Mouse (Mus musculus) CD4-positive helper T cell, adult 2 months (primary cell): ENCODE measurements around the gene Rcor1.

Experiments
- DNase-seq: peaks from one replicate; pipeline ENCODE4 v3.0.0-alpha.2; 2012; ENCODE audit warnings: low read depth, missing footprints, low spot score

Rcor1 gene

DNA sequence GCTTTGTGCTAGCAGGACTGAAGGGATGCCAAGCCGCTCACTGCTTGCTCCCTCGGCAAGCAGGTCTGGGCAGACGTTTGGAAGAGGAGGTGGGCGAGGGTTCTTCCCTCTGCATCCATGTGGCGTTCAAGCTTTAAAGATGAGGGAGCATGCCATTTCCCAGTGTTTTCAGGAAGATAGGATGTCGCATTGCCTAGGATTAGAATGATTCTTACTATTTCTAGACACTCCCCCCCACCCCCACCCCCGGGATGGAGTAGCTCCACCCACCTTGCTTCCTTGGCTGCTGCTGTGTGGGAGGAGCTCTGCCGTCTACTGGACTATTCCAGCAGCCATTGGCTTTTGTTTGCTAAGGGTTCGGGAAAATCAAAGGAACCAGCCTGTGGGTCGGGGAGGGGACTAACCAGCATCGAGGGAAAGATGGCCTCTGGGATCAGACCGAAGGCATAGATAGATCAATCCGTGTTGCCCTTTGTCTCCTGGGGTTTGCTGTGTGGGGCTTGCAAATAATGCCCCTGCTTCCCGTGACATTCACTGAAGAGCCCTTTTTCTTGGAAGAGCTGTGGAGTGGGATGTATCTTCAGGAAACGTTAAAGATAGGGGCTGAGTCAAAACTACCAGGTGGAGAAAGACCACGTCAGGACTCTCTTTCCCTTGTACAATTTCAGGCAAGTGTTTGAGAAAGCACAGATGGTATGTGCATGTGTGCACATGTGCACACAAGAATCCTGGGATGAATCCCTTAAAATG lies 123.3 kb downstream of the Rcor1 start:
- DNase-seq, result peak; percentile 49

GRCm38 (mm10) chr12:111164310-111164751 lies 125.2 kb downstream of the Rcor1 start:
- peak; percentile 88 for DNase-seq

DNA sequence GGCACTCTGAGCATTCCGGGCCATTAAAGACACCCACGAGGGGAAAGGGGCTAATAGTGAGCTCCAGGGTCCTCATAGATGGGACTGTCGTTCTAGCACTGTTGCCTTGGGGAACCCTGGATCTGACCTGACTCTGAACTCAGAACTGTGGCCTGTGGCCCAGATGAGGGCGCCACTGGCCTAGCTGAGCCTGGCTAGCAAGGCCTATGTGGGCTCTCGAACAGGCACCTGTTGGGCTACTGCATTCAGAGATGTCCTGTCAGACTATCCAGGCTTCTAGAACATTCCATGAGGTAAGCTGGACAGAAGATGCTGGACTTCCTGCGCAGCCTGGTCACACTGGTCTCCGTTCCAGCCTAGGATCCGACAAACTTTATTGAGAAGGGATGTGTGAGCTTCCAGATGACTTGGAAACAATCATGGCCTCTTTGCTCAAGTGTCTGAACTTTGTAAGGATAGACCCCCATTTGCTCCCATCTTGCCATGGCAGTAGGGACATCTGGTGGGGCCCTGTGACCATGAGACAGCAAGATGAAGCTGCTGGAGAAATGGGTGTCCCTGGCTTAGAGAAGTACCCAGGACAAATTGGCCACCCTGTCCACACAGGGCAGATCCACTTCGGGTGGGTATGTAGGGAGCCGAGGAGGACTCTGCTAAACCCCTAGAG lies 126.1 kb downstream of the Rcor1 start:
- DNase-seq, result peak; percentile 74
